Mouse (Mus musculus) megakaryocyte, embryonic 14.5 days (primary cell): ENCODE measurements at regions not wholly inside any gene's neighbourhood (a gene's known extent, or its start where the extent isn't known, plus 50 kb on each side); places are given as distances from the start of the nearest gene placed in this dataset.

ENCODE experiments used
- FLI1 ChIP-seq: IDR thresholded peaks from 2 replicates; pipeline ENCODE4 v1.6.1; 2012; ENCODE audit warnings: low read length, inconsistent platforms, mixed read lengths
- GATA1 ChIP-seq: IDR thresholded peaks from 3 replicates; pipeline ENCODE4 v1.6.1; 2012; ENCODE audit warnings: mixed read lengths, low read length, inconsistent platforms, borderline replicate concordance

GRCm38 (mm10) chr15:5347674-5348073 lies 103.7 kb upstream of the Ptger4 start:
- TF ChIP-seq GATA1 (no peak), FLI1 (no peak)
